Mouse (Mus musculus) NIH3T3 (cell line): ENCODE measurements around the gene Birc7.

Experiments
- DNase-seq: peaks from one replicate; pipeline ENCODE4 v3.0.0-alpha.2; 2012; ENCODE audit warnings: low read depth

The Birc7 gene

GRCm38 (mm10) chr2:180967010-180967763, 38.4 kb downstream of the Birc7 start, which contains the start of gene Arfgap1:
Arfgap1 (plus strand) TSS chr2:180967225.
- DNase-seq = peak; percentile 98

- DNase-seq = no peak
Measured at GRCm38 (mm10) chr2:180981133-180981532, 52.3 kb downstream of the Birc7 start.
